Mouse (Mus musculus) gastrocnemius, adult 2 months (tissue): ENCODE data around the gene Carmil3. TPM values are rescaled to one million over a fixed set of nuclear protein-coding genes. Genes with fewer than 3 reads are reported as not detected.

Experiments used
- DNase-seq: peaks from one replicate; pipeline ENCODE4 v3.0.0; 2022
- H3K27ac ChIP-seq: fragments of 200-600 bp; 2 replicates; pipeline ENCODE4 v1.8.1; 2022; ENCODE audit warnings: mild to moderate bottlenecking
- H3K4me3 ChIP-seq: fragments of 200-600 bp; 2 replicates; pipeline ENCODE4 v1.8.1; 2022; ENCODE audit warnings: mild to moderate bottlenecking, moderate library complexity
- CTCF ChIP-seq: fragments of 200-600 bp; IDR thresholded peaks from 2 replicates; pipeline ENCODE4 v1.8.1; 2022; ENCODE audit warnings: antibody characterized with exemption, mild to moderate bottlenecking, moderate library complexity
- intact Hi-C: fragments of 180-260 bp; cut with DNase I; formaldehyde crosslinking; loops from one replicate; pipeline ENCODE4 v1.15.1; 2025
- total RNA-seq, 2 experiments: library from RNA; stranded (reverse); gene quantifications; 2 replicates each; pipeline ENCODE4 v1.2.3; 2021

The Carmil3 gene
- total RNA-seq, 2 experiments from 2014 or later, result 0.43 to 0.95 TPM

- intact Hi-C loops, result no loop called here
- TF ChIP-seq CTCF, result no peak
- H3K4me3 ChIP-seq, result no peak overlapping the region
- DNase-seq, result no peak
- no peak overlapping the region for H3K27ac ChIP-seq
Measured at GRCm38 (mm10) chr14:55475654-55476053, 14.8 kb upstream of the Carmil3 start.

GRCm38 (mm10) chr14:55477421-55477820 is 13.0 kb upstream of the Carmil3 start:
- DNase-seq, result no peak
- Histone ChIP-seq H3K4me3 (no peak overlapping the region), H3K27ac (no peak overlapping the region)
- TF ChIP-seq CTCF, result no peak
- intact Hi-C loops, result no loop called here

- no peak for DNase-seq
- TF ChIP-seq CTCF, result no peak
- intact Hi-C loops, result no loop called here
Measured at GRCm38 (mm10) chr14:55477829-55478228, 12.6 kb upstream of the Carmil3 start.

GRCm38 (mm10) chr14:55478651-55479599 is 11.5 kb upstream of the Carmil3 start, which contains the start of gene Dhrs4:
TSS of gene Dhrs4 (plus strand) at chr14:55478758.
- intact Hi-C loops, result no loop called here
- Histone ChIP-seq H3K4me3 (peak within 1 kb of the TSS; percentile 94), H3K27ac (peak within 1 kb of the TSS; percentile 93)
- peak; percentile 75 for TF ChIP-seq CTCF
- DNase-seq, result peak; percentile 81

More at GRCm38 (mm10) chr14:55477829-55478228, 12.6 kb upstream of the Carmil3 start:
- H3K4me3 ChIP-seq, result no peak overlapping the region
- peak overlapping the region; percentile 93; the same call in 1 of the 2 replicates for H3K27ac ChIP-seq

- intact Hi-C loops, result no loop called here
- no peak for DNase-seq
- H3K4me3 ChIP-seq, result no peak overlapping the region; the same call in 1 of the 2 replicates
- no peak for TF ChIP-seq CTCF
- no peak overlapping the region for H3K27ac ChIP-seq
Measured at GRCm38 (mm10) chr14:55479629-55480028, 10.8 kb upstream of the Carmil3 start.

- no peak for DNase-seq
- intact Hi-C loops, result no loop called here
- H3K4me3 ChIP-seq, result no peak overlapping the region
- no peak overlapping the region for H3K27ac ChIP-seq
- TF ChIP-seq CTCF, result no peak
Measured at GRCm38 (mm10) chr14:55484430-55485085, 5.9 kb upstream of the Carmil3 start.

GRCm38 (mm10) chr14:55486836-55487235 is 3.6 kb upstream of the Carmil3 start:
- TF ChIP-seq CTCF, result no peak
- Histone ChIP-seq H3K4me3 (no peak overlapping the region), H3K27ac (no peak overlapping the region)
- DNase-seq, result no peak
- intact Hi-C loops, result no loop called here

GRCm38 (mm10) chr14:55491291-55491833 is 911 bp downstream of the Carmil3 start:
- peak; percentile 68 for DNase-seq
- H3K27ac ChIP-seq, result peak overlapping the region; percentile 62
- no peak for TF ChIP-seq CTCF
- intact Hi-C loops, result loop anchor here (10.0 kb wide), 1 partner anchor 253 kb away; the partner anchor contains the start of genes Dhrs1 and Nop9
- peak overlapping the region; percentile 88 for H3K4me3 ChIP-seq

GRCm38 (mm10) chr14:55492103-55492502 is 1.7 kb downstream of the Carmil3 start:
- no peak for TF ChIP-seq CTCF
- no peak for DNase-seq
- Histone ChIP-seq H3K4me3 (no peak overlapping the region), H3K27ac (no peak overlapping the region)
- intact Hi-C loops, result loop anchor here (10.0 kb wide), 1 partner anchor 253 kb away; the partner anchor contains the start of genes Dhrs1 and Nop9

GRCm38 (mm10) chr14:55495509-55496240 is 5.2 kb downstream of the Carmil3 start:
- DNase-seq, result no peak
- no peak overlapping the region for H3K27ac ChIP-seq
- intact Hi-C loops, result loop anchor here (2.0 to 10.0 kb wide), 5 partner anchors 31 to 249 kb away; partner anchors contain the start of genes Dhrs1, Irf9 and Nop9
- no peak overlapping the region for H3K4me3 ChIP-seq
- no peak for TF ChIP-seq CTCF

- TF ChIP-seq CTCF, result no peak
- no peak overlapping the region for H3K27ac ChIP-seq
- no peak overlapping the region for H3K4me3 ChIP-seq
- intact Hi-C loops, result loop anchor here (2.0 to 10.0 kb wide), 5 partner anchors 30 to 248 kb away; partner anchors contain the start of genes Dhrs1, Irf9 and Nop9
- no peak for DNase-seq
Measured at GRCm38 (mm10) chr14:55496761-55497448, 6.5 kb downstream of the Carmil3 start.
